Comparison of ENCODE assay signal across 11 mouse cellular contexts in genomic region chr1:74892351-74893133, GRCm38 (mm10). TPM values are rescaled to one million over a fixed set of nuclear protein-coding genes. Genes with fewer than 3 reads are reported as not detected.
DNase-seq lines count a peak whose midpoint lies in the region; ATAC-seq lines count a peak whose summit lies in the region.
"Had no signal": no experiment of that assay in that cellular context is flagged by ENCODE, and none has a peak within 500 bp of the region (broad histone marks: within the 10 kb centered on the region; RNA-seq: fewer than 3 reads in every experiment).

No protein-coding gene starts in this region.

- no peak overlapping the region for H3K27ac ChIP-seq in neural tube, embryonic 11.5 days (ENCODE audit: low read depth, low read length)
- no peak overlapping the region for H3K27ac ChIP-seq in hindbrain, embryonic 11.5 days (ENCODE audit: low read depth, low read length)
- H3K27ac ChIP-seq in midbrain, embryonic 12.5 days (replicated peaks), result no peak overlapping the region
- H3K27ac ChIP-seq in liver, embryonic 12.5 days, result no peak overlapping the region
- H3K27ac ChIP-seq: gastrocnemius, adult 2 months had no signal

- H3K4me2 ChIP-seq in neural tube, embryonic 11.5 days (ENCODE audit: low read depth), result peak overlapping the region; percentile 15
- H3K4me2 ChIP-seq in hindbrain, embryonic 11.5 days (replicated peaks; ENCODE audit: low read depth, low read length), result peak overlapping the region; percentile 29; the same call in 1 of the 2 replicates
- H3K4me2 ChIP-seq in midbrain, embryonic 12.5 days (replicated peaks), result peak overlapping the region; percentile 48
- no peak overlapping the region for H3K4me2 ChIP-seq in liver, embryonic 12.5 days
- H3K4me2 ChIP-seq: lung, embryonic 14.5 days had no signal

- H3K9me3 ChIP-seq in neural tube, embryonic 11.5 days (ENCODE audit: control insufficient read depth, low read length), result no peaks in the 10 kb centered on the region
- H3K9me3 ChIP-seq in hindbrain, embryonic 11.5 days (ENCODE audit: control insufficient read depth, low read length), result no peaks in the 10 kb centered on the region
- no peaks in the 10 kb centered on the region for H3K9me3 ChIP-seq in midbrain, embryonic 12.5 days
- no peaks in the 10 kb centered on the region for H3K9me3 ChIP-seq in liver, embryonic 12.5 days (replicated peaks)

- peaks cover 6% of the 10 kb centered on the region for H3K4me1 ChIP-seq in neural tube, embryonic 11.5 days (ENCODE audit: control insufficient read depth, insufficient read depth, low read length)
- H3K4me1 ChIP-seq in hindbrain, embryonic 11.5 days (replicated peaks; ENCODE audit: control insufficient read depth, insufficient read depth, low read length), result no peaks in the 10 kb centered on the region
- H3K4me1 ChIP-seq in midbrain, embryonic 12.5 days, result peaks cover 16% of the 10 kb centered on the region
- H3K4me1 ChIP-seq in liver, embryonic 12.5 days, result no peaks in the 10 kb centered on the region

- peak; percentile 23; the same call in 1 of the 2 replicates for ATAC-seq in neural tube, embryonic 11.5 days (ENCODE audit: insufficient read depth, low FRiP score, low TSS enrichment)
- no peak for ATAC-seq in hindbrain, embryonic 11.5 days (ENCODE audit: low FRiP score)
- ATAC-seq in midbrain, embryonic 12.5 days (ENCODE audit: low FRiP score, low read depth), result 0 out of 2 replicates have a peak, but pooled peaks have one; percentile 36
- ATAC-seq in activated CD4-positive, CD25-positive, alpha-beta regulatory T cell, adult 4 months, result no peak
- ATAC-seq in liver, embryonic 12.5 days, result no peak

- H3K4me3 ChIP-seq in neural tube, embryonic 11.5 days (ENCODE audit: low read depth, low read length), result no peak overlapping the region
- H3K4me3 ChIP-seq in hindbrain, embryonic 11.5 days (ENCODE audit: low read depth, low read length), result peak overlapping the region; percentile 14; the same call in 1 of the 2 replicates
- peak overlapping the region; percentile 26 for H3K4me3 ChIP-seq in midbrain, embryonic 12.5 days
- H3K4me3 ChIP-seq in liver, embryonic 12.5 days, result no peak overlapping the region
- H3K4me3 ChIP-seq: myocyte had no signal

- DNase-seq in neural tube, embryonic 11.5 days (ENCODE audit: low spot score), result no peak
- no peak for DNase-seq in neural tube, embryonic 10.5 days (ENCODE audit: extremely low spot score, low spot score)
- DNase-seq in hindbrain, embryonic 11.5 days (ENCODE audit: low spot score), result peak; percentile 48
- DNase-seq in lung, adult 18-20 months, result no peak
- DNase-seq: gastrocnemius, adult 2 months had no signal

- H3K36me3 ChIP-seq in neural tube, embryonic 11.5 days (ENCODE audit: control insufficient read depth, insufficient read depth, low read length), result no peaks in the 10 kb centered on the region
- H3K36me3 ChIP-seq in hindbrain, embryonic 11.5 days (ENCODE audit: control insufficient read depth, insufficient read depth, low read length), result no peaks in the 10 kb centered on the region
- no peaks in the 10 kb centered on the region for H3K36me3 ChIP-seq in midbrain, embryonic 12.5 days
- H3K36me3 ChIP-seq in liver, embryonic 12.5 days, result no peaks in the 10 kb centered on the region

- no peak overlapping the region for H3K9ac ChIP-seq in neural tube, embryonic 11.5 days (ENCODE audit: low read length)
- 0 out of 2 replicates have a peak overlapping the region, but pooled peaks have one; percentile 9 for H3K9ac ChIP-seq in hindbrain, embryonic 11.5 days (ENCODE audit: low read depth, low read length)
- peak overlapping the region; percentile 35; the same call in 1 of the 2 replicates for H3K9ac ChIP-seq in midbrain, embryonic 12.5 days (replicated peaks)
- no peak overlapping the region for H3K9ac ChIP-seq in liver, embryonic 12.5 days
- H3K9ac ChIP-seq: lung, embryonic 14.5 days had no signal

- peaks cover 87% of the 10 kb centered on the region for H3K27me3 ChIP-seq in neural tube, embryonic 11.5 days (ENCODE audit: control insufficient read depth, insufficient read depth, low read length)
- H3K27me3 ChIP-seq in hindbrain, embryonic 11.5 days (ENCODE audit: control insufficient read depth, insufficient read depth, low read length), result peaks cover 82% of the 10 kb centered on the region
- H3K27me3 ChIP-seq in midbrain, embryonic 12.5 days, result peaks cover 99% of the 10 kb centered on the region
- H3K27me3 ChIP-seq in liver, embryonic 12.5 days (replicated peaks), result peaks cover 95% of the 10 kb centered on the region

- 2% methylated on average over 39 of the region's 39 CpGs for WGBS in neural tube, embryonic 11.5 days
- 1% methylated on average over 39 of the region's 39 CpGs for WGBS in hindbrain, embryonic 11.5 days
- WGBS in midbrain, embryonic 12.5 days, result 2% methylated on average over 39 of the region's 39 CpGs
- WGBS in liver, embryonic 12.5 days (ENCODE audit: insufficient replicate concordance), result 5% methylated on average over 39 of the region's 39 CpGs

RNA-seq across cellular contexts. Expression of gene Cryba2, which starts 0.4 kb away (rescaled TPM):
- polyA plus RNA-seq in neural tube, embryonic 11.5 days (2014; fragmentation: Nextera tagmentation; extraction: Ambion mirVana), result not detected in 2 replicates
- polyA plus RNA-seq in hindbrain, embryonic 11.5 days (2014; fragmentation: Nextera tagmentation; extraction: Ambion mirVana), result 0.50 and 1.6 TPM in 2 replicates
- not detected in 2 replicates for polyA plus RNA-seq in midbrain, embryonic 12.5 days (2016; fragmentation: Nextera tagmentation; extraction: Ambion mirVana)
- polyA plus RNA-seq in activated CD4-positive, CD25-positive, alpha-beta regulatory T cell, adult 4 months (2017; shearing (Covaris generic)), result not detected
- polyA plus RNA-seq in liver, embryonic 12.5 days (2016; fragmentation: Nextera tagmentation; extraction: Ambion mirVana), result not detected in 2 replicates
- polyA plus RNA-seq: lung, embryonic 14.5 days; myocyte had no signal

RNA-seq across cellular contexts. Expression of gene Fev, which starts 7.3 kb away (rescaled TPM):
- 0.20 TPM in 1 of 2 replicates, not detected in the other for polyA plus RNA-seq in neural tube, embryonic 11.5 days (2014; fragmentation: Nextera tagmentation; extraction: Ambion mirVana)
- 1.3 and 3.0 TPM in 2 replicates for polyA plus RNA-seq in hindbrain, embryonic 11.5 days (2014; fragmentation: Nextera tagmentation; extraction: Ambion mirVana)
- polyA plus RNA-seq in midbrain, embryonic 12.5 days (2016; fragmentation: Nextera tagmentation; extraction: Ambion mirVana), result 0.25 and 0.55 TPM in 2 replicates
- polyA plus RNA-seq in activated CD4-positive, CD25-positive, alpha-beta regulatory T cell, adult 4 months (2017; shearing (Covaris generic)), result not detected
- 0.29 and 0.36 TPM in 2 replicates for polyA plus RNA-seq in liver, embryonic 12.5 days (2016; fragmentation: Nextera tagmentation; extraction: Ambion mirVana)
- polyA plus RNA-seq: cortical plate, adult 2 months; lung, embryonic 14.5 days; myocyte had no signal

RNA-seq across cellular contexts. Expression of gene Cdk5r2, which starts 37.8 kb away (rescaled TPM):
- polyA plus RNA-seq in neural tube, embryonic 11.5 days (2014; fragmentation: Nextera tagmentation; extraction: Ambion mirVana), result 4.0 and 4.5 TPM in 2 replicates
- polyA plus RNA-seq in hindbrain, embryonic 11.5 days (2014; fragmentation: Nextera tagmentation; extraction: Ambion mirVana), result 4.6 and 5.3 TPM in 2 replicates
- polyA plus RNA-seq in midbrain, embryonic 12.5 days (2016; fragmentation: Nextera tagmentation; extraction: Ambion mirVana), result 5.6 and 8.7 TPM in 2 replicates
- polyA plus RNA-seq in activated CD4-positive, CD25-positive, alpha-beta regulatory T cell, adult 4 months (2017; shearing (Covaris generic)), result not detected
- not detected in 2 replicates for polyA plus RNA-seq in liver, embryonic 12.5 days (2016; fragmentation: Nextera tagmentation; extraction: Ambion mirVana)
- polyA plus RNA-seq: lung, embryonic 14.5 days had no signal

RNA-seq across cellular contexts. Expression of gene Cfap65, which starts 42.9 kb away (rescaled TPM):
- polyA plus RNA-seq in neural tube, embryonic 11.5 days (2014; fragmentation: Nextera tagmentation; extraction: Ambion mirVana), result 0.08 TPM in 1 of 2 replicates, not detected in the other
- 1.2 TPM in 2 replicates for polyA plus RNA-seq in hindbrain, embryonic 11.5 days (2014; fragmentation: Nextera tagmentation; extraction: Ambion mirVana)
- polyA plus RNA-seq in midbrain, embryonic 12.5 days (2016; fragmentation: Nextera tagmentation; extraction: Ambion mirVana), result 0.16 and 0.17 TPM in 2 replicates
- polyA plus RNA-seq in activated CD4-positive, CD25-positive, alpha-beta regulatory T cell, adult 4 months (2017; shearing (Covaris generic)), result under 1 TPM in 1 of 2 experiments, not detected in 1; 0.07 TPM
- not detected in 2 replicates for polyA plus RNA-seq in liver, embryonic 12.5 days (2016; fragmentation: Nextera tagmentation; extraction: Ambion mirVana)
- polyA plus RNA-seq: myocyte had no signal

RNA-seq across cellular contexts. Expression of gene Ihh, which starts 58.9 kb away (rescaled TPM):
- polyA plus RNA-seq in neural tube, embryonic 11.5 days (2014; fragmentation: Nextera tagmentation; extraction: Ambion mirVana), result not detected in 2 replicates
- polyA plus RNA-seq in hindbrain, embryonic 11.5 days (2014; fragmentation: Nextera tagmentation; extraction: Ambion mirVana), result 0.20 and 0.35 TPM in 2 replicates
- 0.14 and 0.23 TPM in 2 replicates for polyA plus RNA-seq in midbrain, embryonic 12.5 days (2016; fragmentation: Nextera tagmentation; extraction: Ambion mirVana)
- polyA plus RNA-seq in activated CD4-positive, CD25-positive, alpha-beta regulatory T cell, adult 4 months (2017; shearing (Covaris generic)), result not detected
- polyA plus RNA-seq in liver, embryonic 12.5 days (2016; fragmentation: Nextera tagmentation; extraction: Ambion mirVana), result 2.9 and 3.0 TPM in 2 replicates

Comparison
In these comparisons a context has a peak if more than half of its experiments do, and no peak if none do; other contexts are left out.
1. ATAC-seq: peak in neural tube, embryonic 11.5 days (single experiment) and midbrain, embryonic 12.5 days (single experiment); none in hindbrain, embryonic 11.5 days (single experiment), activated CD4-positive, CD25-positive, alpha-beta regulatory T cell, adult 4 months (single experiment) and liver, embryonic 12.5 days (single experiment).
2. H3K4me3 ChIP-seq: peak in hindbrain, embryonic 11.5 days (single experiment) and midbrain, embryonic 12.5 days (single experiment); none in neural tube, embryonic 11.5 days (single experiment) and liver, embryonic 12.5 days (single experiment).
3. H3K9ac ChIP-seq: peak in hindbrain, embryonic 11.5 days (single experiment) and midbrain, embryonic 12.5 days (single experiment); none in neural tube, embryonic 11.5 days (single experiment) and liver, embryonic 12.5 days (single experiment).